Comparison of ENCODE assay signal across 8 mouse cellular contexts in genomic region chr10:81481605-81482532, GRCm38 (mm10). TPM values are rescaled to one million over a fixed set of nuclear protein-coding genes. Genes with fewer than 3 reads are reported as not detected.
A peak's percentile ranks its signal among the peaks of the same experiment; 100 is the strongest.
DNase-seq lines count a peak whose midpoint lies in the region; ATAC-seq and TF ChIP-seq lines count a peak whose summit lies in the region.

No protein-coding gene starts in this region.

- WGBS in lung, postnatal 0 days: 3% methylated on average over 31 of the region's 35 CpGs
- 3% methylated on average over 35 of the region's 35 CpGs for WGBS in embryonic facial prominence, embryonic 13.5 days
- 2% methylated on average over 34 of the region's 35 CpGs for WGBS in hindbrain, embryonic 16.5 days
- WGBS in midbrain, postnatal 0 days: 2% methylated on average over 30 of the region's 35 CpGs

- DNase-seq in lung, postnatal 0 days (ENCODE audit: low spot score): no peak
- no peak for DNase-seq in lung, postnatal 4 days
- DNase-seq in midbrain, postnatal 0 days (ENCODE audit: low spot score): peak; percentile 29
- DNase-seq in adrenal gland, postnatal 36 days: no peak
- no peak for DNase-seq in lung, postnatal 14 days
- DNase-seq in frontal cortex, postnatal 36 days (ENCODE audit: low spot score in 2 of 2): no peak

- no peaks in the 10 kb centered on the region for H3K36me3 ChIP-seq in lung, postnatal 0 days (ENCODE audit: insufficient read depth, low read length)
- peaks cover 11% of the 10 kb centered on the region for H3K36me3 ChIP-seq in embryonic facial prominence, embryonic 13.5 days
- H3K36me3 ChIP-seq in hindbrain, embryonic 16.5 days (ENCODE audit: control insufficient read depth, insufficient read depth, low read length): peaks cover 3% of the 10 kb centered on the region
- peaks cover 5% of the 10 kb centered on the region; the same call in 1 of the 2 replicates for H3K36me3 ChIP-seq in midbrain, postnatal 0 days (ENCODE audit: insufficient read depth, low read length)

- 0 out of 2 replicates have a peak, but pooled peaks cover 6% of the 10 kb centered on the region for H3K27me3 ChIP-seq in lung, postnatal 0 days (replicated peaks; ENCODE audit: insufficient read depth, low read length)
- peaks cover 54% of the 10 kb centered on the region for H3K27me3 ChIP-seq in embryonic facial prominence, embryonic 13.5 days
- H3K27me3 ChIP-seq in hindbrain, embryonic 16.5 days (replicated peaks; ENCODE audit: control insufficient read depth, insufficient read depth, low read length): no peaks in the 10 kb centered on the region
- no peaks in the 10 kb centered on the region for H3K27me3 ChIP-seq in midbrain, postnatal 0 days (ENCODE audit: insufficient read depth, low read length)

- H3K27ac ChIP-seq in lung, postnatal 0 days (ENCODE audit: low read length): no peak overlapping the region
- no peak overlapping the region for H3K27ac ChIP-seq in embryonic facial prominence, embryonic 13.5 days
- peak overlapping the region; percentile 82 for H3K27ac ChIP-seq in hindbrain, embryonic 16.5 days (ENCODE audit: low read depth, low read length)
- H3K27ac ChIP-seq in midbrain, postnatal 0 days (ENCODE audit: low read depth, low read length): peak overlapping the region; percentile 91

- no peaks in the 10 kb centered on the region for H3K9me3 ChIP-seq in lung, postnatal 0 days (ENCODE audit: low read length)
- H3K9me3 ChIP-seq in embryonic facial prominence, embryonic 13.5 days: no peaks in the 10 kb centered on the region
- H3K9me3 ChIP-seq in hindbrain, embryonic 16.5 days (ENCODE audit: control insufficient read depth, low read length): no peaks in the 10 kb centered on the region
- no peaks in the 10 kb centered on the region for H3K9me3 ChIP-seq in midbrain, postnatal 0 days (ENCODE audit: low read length)

- no peak overlapping the region for H3K9ac ChIP-seq in lung, postnatal 0 days (replicated peaks; ENCODE audit: low read depth)
- peak overlapping the region; percentile 72 for H3K9ac ChIP-seq in embryonic facial prominence, embryonic 13.5 days
- H3K9ac ChIP-seq in hindbrain, embryonic 16.5 days (ENCODE audit: low read depth, low read length): peak overlapping the region; percentile 81
- peak overlapping the region; percentile 91 for H3K9ac ChIP-seq in midbrain, postnatal 0 days (replicated peaks; ENCODE audit: low read length, poor library complexity, severe bottlenecking)

- H3K4me2 ChIP-seq in lung, postnatal 0 days (replicated peaks; ENCODE audit: low read depth, low read length): peak overlapping the region; percentile 69
- H3K4me2 ChIP-seq in embryonic facial prominence, embryonic 13.5 days: peak overlapping the region; percentile 80
- peak overlapping the region; percentile 71 for H3K4me2 ChIP-seq in hindbrain, embryonic 16.5 days (ENCODE audit: low read length)
- peak overlapping the region; percentile 73 for H3K4me2 ChIP-seq in midbrain, postnatal 0 days (ENCODE audit: low read depth, low read length, poor library complexity, severe bottlenecking)

- 0 out of 2 replicates have a peak, but pooled peaks have one; percentile 3 for ATAC-seq in lung, postnatal 0 days
- ATAC-seq in embryonic facial prominence, embryonic 13.5 days (ENCODE audit: insufficient number of reproducible peaks, insufficient read depth, low FRiP score, low TSS enrichment, low read depth): no peak
- peak; percentile 41 for ATAC-seq in hindbrain, embryonic 16.5 days
- peak; percentile 21; the same call in 1 of the 2 replicates for ATAC-seq in midbrain, postnatal 0 days (ENCODE audit: low FRiP score)

- TF ChIP-seq EP300 in lung, postnatal 0 days (IDR thresholded peaks at IDR 0.05): no peak

- no peaks in the 10 kb centered on the region for H3K4me1 ChIP-seq in lung, postnatal 0 days (ENCODE audit: insufficient read depth, low read depth, low read length)
- 0 out of 2 replicates have a peak, but pooled peaks cover 6% of the 10 kb centered on the region for H3K4me1 ChIP-seq in embryonic facial prominence, embryonic 13.5 days
- peaks cover 29% of the 10 kb centered on the region for H3K4me1 ChIP-seq in hindbrain, embryonic 16.5 days (ENCODE audit: control insufficient read depth, insufficient read depth, low read depth, low read length)
- H3K4me1 ChIP-seq in midbrain, postnatal 0 days (ENCODE audit: insufficient read depth, low read length): peaks cover 24% of the 10 kb centered on the region

- H3K4me3 ChIP-seq in lung, postnatal 0 days (ENCODE audit: low read depth, low read length): peak overlapping the region; percentile 33
- H3K4me3 ChIP-seq in embryonic facial prominence, embryonic 13.5 days: peak overlapping the region; percentile 51
- peak overlapping the region; percentile 66 for H3K4me3 ChIP-seq in hindbrain, embryonic 16.5 days (ENCODE audit: low read length)
- peak overlapping the region; percentile 73 for H3K4me3 ChIP-seq in midbrain, postnatal 0 days (ENCODE audit: low read depth, low read length)

- TF ChIP-seq CTCF in lung, postnatal 0 days (IDR thresholded peaks at IDR 0.05): no peak
- TF ChIP-seq CTCF in midbrain, postnatal 0 days (IDR thresholded peaks at IDR 0.05): no peak

RNA-seq across cellular contexts. Expression of gene Celf5, which starts 0.6 kb away (rescaled TPM):
- 0.08 and 0.11 TPM in 2 replicates for polyA plus RNA-seq in lung, postnatal 0 days (2015; fragmentation: Nextera tagmentation; extraction: Ambion mirVana)
- polyA plus RNA-seq in embryonic facial prominence, embryonic 13.5 days (2015; fragmentation: Nextera tagmentation; extraction: Ambion mirVana): 2.1 and 2.5 TPM in 2 replicates
- 60.1 and 63.6 TPM in 2 replicates for polyA plus RNA-seq in hindbrain, embryonic 16.5 days (2015; fragmentation: Nextera tagmentation; extraction: Ambion mirVana)
- total RNA-seq in midbrain, postnatal 0 days (2014; rRNA removed): 142 and 206 TPM in 2 replicates
- polyA plus RNA-seq in midbrain, postnatal 0 days (2015; fragmentation: Nextera tagmentation; extraction: Ambion mirVana): 61.5 and 74.0 TPM in 2 replicates
- total RNA-seq in adrenal gland, postnatal 36 days (2021): 1 to 10 TPM in 1 of 2 experiments, under 1 TPM in 1; 0.20 to 1.2 TPM

RNA-seq across cellular contexts. Expression of gene Ncln, which starts 14.3 kb away (rescaled TPM):
- polyA plus RNA-seq in lung, postnatal 0 days (2015; fragmentation: Nextera tagmentation; extraction: Ambion mirVana): 40.7 and 46.7 TPM in 2 replicates
- 82.3 and 87.9 TPM in 2 replicates for polyA plus RNA-seq in embryonic facial prominence, embryonic 13.5 days (2015; fragmentation: Nextera tagmentation; extraction: Ambion mirVana)
- 68.9 and 82.7 TPM in 2 replicates for polyA plus RNA-seq in hindbrain, embryonic 16.5 days (2015; fragmentation: Nextera tagmentation; extraction: Ambion mirVana)
- 83.0 and 93.1 TPM in 2 replicates for total RNA-seq in midbrain, postnatal 0 days (2014; rRNA removed)
- 58.1 and 63.3 TPM in 2 replicates for polyA plus RNA-seq in midbrain, postnatal 0 days (2015; fragmentation: Nextera tagmentation; extraction: Ambion mirVana)
- 100 to 1,000 TPM; 123 to 125 TPM for total RNA-seq in adrenal gland, postnatal 36 days (2021)

RNA-seq across cellular contexts. Expression of gene S1pr4, which starts 18.1 kb away (rescaled TPM):
- 19.0 and 19.3 TPM in 2 replicates for polyA plus RNA-seq in lung, postnatal 0 days (2015; fragmentation: Nextera tagmentation; extraction: Ambion mirVana)
- 0.25 and 0.31 TPM in 2 replicates for polyA plus RNA-seq in embryonic facial prominence, embryonic 13.5 days (2015; fragmentation: Nextera tagmentation; extraction: Ambion mirVana)
- 0.65 and 0.79 TPM in 2 replicates for polyA plus RNA-seq in hindbrain, embryonic 16.5 days (2015; fragmentation: Nextera tagmentation; extraction: Ambion mirVana)
- 0.09 and 0.16 TPM in 2 replicates for total RNA-seq in midbrain, postnatal 0 days (2014; rRNA removed)
- polyA plus RNA-seq in midbrain, postnatal 0 days (2015; fragmentation: Nextera tagmentation; extraction: Ambion mirVana): 0.40 and 0.41 TPM in 2 replicates
- total RNA-seq in adrenal gland, postnatal 36 days (2021): 1 to 10 TPM; 1.1 to 1.2 TPM

RNA-seq across cellular contexts. Expression of gene Nfic, which starts 26.4 kb away (rescaled TPM):
- 73.6 and 83.9 TPM in 2 replicates for polyA plus RNA-seq in lung, postnatal 0 days (2015; fragmentation: Nextera tagmentation; extraction: Ambion mirVana)
- polyA plus RNA-seq in embryonic facial prominence, embryonic 13.5 days (2015; fragmentation: Nextera tagmentation; extraction: Ambion mirVana): 87.0 and 96.1 TPM in 2 replicates
- polyA plus RNA-seq in hindbrain, embryonic 16.5 days (2015; fragmentation: Nextera tagmentation; extraction: Ambion mirVana): 24.5 and 34.5 TPM in 2 replicates
- total RNA-seq in midbrain, postnatal 0 days (2014; rRNA removed): 16.2 and 17.4 TPM in 2 replicates
- polyA plus RNA-seq in midbrain, postnatal 0 days (2015; fragmentation: Nextera tagmentation; extraction: Ambion mirVana): 19.1 and 21.3 TPM in 2 replicates
- total RNA-seq in adrenal gland, postnatal 36 days (2021): 100 to 1,000 TPM in 1 of 2 experiments, 10 to 100 TPM in 1; 93.2 to 114 TPM

RNA-seq across cellular contexts. Expression of gene Gna15, which starts 42.2 kb away (rescaled TPM):
- 4.2 and 4.6 TPM in 2 replicates for polyA plus RNA-seq in lung, postnatal 0 days (2015; fragmentation: Nextera tagmentation; extraction: Ambion mirVana)
- 2.0 and 2.1 TPM in 2 replicates for polyA plus RNA-seq in embryonic facial prominence, embryonic 13.5 days (2015; fragmentation: Nextera tagmentation; extraction: Ambion mirVana)
- 0.81 and 1.1 TPM in 2 replicates for polyA plus RNA-seq in hindbrain, embryonic 16.5 days (2015; fragmentation: Nextera tagmentation; extraction: Ambion mirVana)
- 0.94 and 2.1 TPM in 2 replicates for total RNA-seq in midbrain, postnatal 0 days (2014; rRNA removed)
- 1.1 and 1.2 TPM in 2 replicates for polyA plus RNA-seq in midbrain, postnatal 0 days (2015; fragmentation: Nextera tagmentation; extraction: Ambion mirVana)
- total RNA-seq in adrenal gland, postnatal 36 days (2021): 1 to 10 TPM; 1.0 to 1.3 TPM

Comparison
In these comparisons a context has a peak if more than half of its experiments do, and no peak if none do; other contexts are left out.
1. H3K27ac ChIP-seq: peak in hindbrain, embryonic 16.5 days (single experiment) and midbrain, postnatal 0 days (single experiment); none in lung, postnatal 0 days (single experiment) and embryonic facial prominence, embryonic 13.5 days (single experiment).
2. RNA of gene Celf5, which starts 0.6 kb away (polyA plus RNA-seq): 61.5 to 74.0 TPM in midbrain, postnatal 0 days and 60.1 to 63.6 TPM in hindbrain, embryonic 16.5 days; 2.1 to 2.5 TPM in embryonic facial prominence, embryonic 13.5 days and 0.08 to 0.11 TPM in lung, postnatal 0 days; every median in the first group is over 10 times any median in the second.
3. RNA of gene S1pr4, which starts 18.1 kb away (polyA plus RNA-seq): 19.0 to 19.3 TPM in lung, postnatal 0 days; 0.65 to 0.79 TPM in hindbrain, embryonic 16.5 days, 0.40 to 0.41 TPM in midbrain, postnatal 0 days and 0.25 to 0.31 TPM in embryonic facial prominence, embryonic 13.5 days; every median in the first group is over 10 times any median in the second.
4. Peak in every context shown above with its lines, with median percentiles within 50 percentile points of each other: H3K4me2 ChIP-seq and H3K4me3 ChIP-seq.